Mouse (Mus musculus) lung, adult 2 months (tissue): ENCODE measurements around the gene Emc9.

Experiments used
- CTCF ChIP-seq: fragments of 200-500 bp; IDR thresholded peaks from 2 replicates; pipeline ENCODE4 v1.5.1; 2011; ENCODE audit warnings: mild to moderate bottlenecking, low read length, control low read depth; ENCODE audit not compliant: insufficient read depth
- POLR2A ChIP-seq: fragments of 200-500 bp; IDR thresholded peaks from 2 replicates; pipeline ENCODE4 v1.6.1; 2011; ENCODE audit warnings: low read depth, mild to moderate bottlenecking, control low read depth, low read length, borderline replicate concordance; ENCODE audit errors: extremely low read depth

- peak; percentile 52 for TF ChIP-seq CTCF
- TF ChIP-seq POLR2A = no peak
Measured at GRCm38 (mm10) chr14:55581981-55582681, 3.0 kb downstream of the Emc9 start.
